Mouse (Mus musculus) bone marrow, adult 2 months (tissue): ENCODE measurements at regions not wholly inside any gene's neighbourhood (a gene's known extent, or its start where the extent isn't known, plus 50 kb on each side); places are given as distances from the start of the nearest gene placed in this dataset.

ENCODE experiments used
- CTCF ChIP-seq: fragments of 200-500 bp; IDR thresholded peaks from 2 replicates; pipeline ENCODE4 v1.5.1; 2011; ENCODE audit warnings: low read length, control low read depth; ENCODE audit not compliant: control insufficient read depth, insufficient read depth
- POLR2A ChIP-seq: fragments of 200-500 bp; IDR thresholded peaks from 2 replicates; pipeline ENCODE4 v1.6.1; 2011; ENCODE audit warnings: low read depth, mild to moderate bottlenecking, control low read depth, low read length, borderline replicate concordance; ENCODE audit not compliant: control insufficient read depth

DNA sequence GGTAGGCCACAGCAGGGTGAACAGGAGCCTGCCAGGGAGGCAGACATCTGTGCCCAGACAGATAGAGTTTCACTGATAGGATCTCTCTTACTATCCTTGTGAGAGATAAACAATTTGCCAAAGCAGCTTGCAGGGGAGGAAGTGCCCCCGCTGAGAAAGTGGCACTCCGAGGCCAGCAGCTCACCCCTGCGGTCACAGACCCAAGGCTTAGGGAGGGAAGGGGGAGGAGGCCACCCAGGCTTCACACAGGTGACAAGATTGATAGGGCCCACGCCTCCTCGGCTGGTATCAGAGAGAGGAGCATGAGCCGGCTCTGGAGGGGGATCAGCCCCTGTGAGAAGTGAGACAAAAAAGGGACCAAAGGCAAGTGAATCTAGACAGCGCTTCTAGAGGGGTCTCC lies 328.3 kb upstream of the 3110018I06Rik start:
- TF ChIP-seq CTCF, result no peak
- no peak for TF ChIP-seq POLR2A
